Mouse (Mus musculus) yolk sac, embryonic 10.5 days (tissue): ENCODE results near the gene Proca1.

Experiments used
- DNase-seq: peaks from one replicate; pipeline ENCODE4 v3.0.0-alpha.2; 2017; ENCODE audit warnings: low spot score

Proca1 gene

GRCm38 (mm10) chr11:78231518-78231917, 38.3 kb downstream of the Proca1 start:
- DNase-seq = no peak

GRCm38 (mm10) chr11:78240193-78240857, 47.1 kb downstream of the Proca1 start:
- no peak for DNase-seq

GRCm38 (mm10) chr11:78245261-78245626, 52.1 kb downstream of the Proca1 start:
- DNase-seq = no peak

GRCm38 (mm10) chr11:78245627-78246317, 52.6 kb downstream of the Proca1 start, which contains the start of the genes Sdf2 and Supt6:
TSS of gene Sdf2 (plus strand) at chr11:78245746.
TSS of gene Supt6 (minus strand) at chr11:78245987.
- peak; percentile 97 for DNase-seq

- no peak for DNase-seq
Measured at GRCm38 (mm10) chr11:78246318-78247011, 53.3 kb downstream of the Proca1 start.

- no peak for DNase-seq
Measured at GRCm38 (mm10) chr11:78247012-78247348, 53.8 kb downstream of the Proca1 start.

- no peak for DNase-seq
Measured at GRCm38 (mm10) chr11:78247727-78248140, 54.5 kb downstream of the Proca1 start.
